Mouse (Mus musculus): ENCODE results near the gene Mtor.

GRCm38 (mm10) chr4:148570693-148571295, 122.4 kb downstream of the Mtor start:
- TF ChIP-seq CTCF (IDR thresholded peaks at IDR 0.05; ENCODE audit: low read depth) (no peak), EP300 (IDR thresholded peaks at IDR 0.05; ENCODE audit: low read depth) (no peak)
